Mouse (Mus musculus) brain, embryonic 14.5 days (tissue): ENCODE measurements around the gene Cdt1.

Source experiments
- CTCF ChIP-seq: fragments of 200-500 bp; IDR thresholded peaks from 2 replicates; pipeline ENCODE4 v1.5.1; 2012; ENCODE audit warnings: inconsistent platforms, mild to moderate bottlenecking, moderate library complexity, borderline replicate concordance; ENCODE audit not compliant: insufficient read depth, insufficient read length; ENCODE audit errors: extremely low read depth
- POLR2A ChIP-seq: fragments of 200-500 bp; IDR thresholded peaks from 2 replicates; pipeline ENCODE4 v1.6.1; 2012; ENCODE audit warnings: mild to moderate bottlenecking, inconsistent platforms, borderline replicate concordance; ENCODE audit not compliant: poor library complexity, insufficient read depth, insufficient read length, severe bottlenecking; ENCODE audit errors: extremely low read depth

DNA sequence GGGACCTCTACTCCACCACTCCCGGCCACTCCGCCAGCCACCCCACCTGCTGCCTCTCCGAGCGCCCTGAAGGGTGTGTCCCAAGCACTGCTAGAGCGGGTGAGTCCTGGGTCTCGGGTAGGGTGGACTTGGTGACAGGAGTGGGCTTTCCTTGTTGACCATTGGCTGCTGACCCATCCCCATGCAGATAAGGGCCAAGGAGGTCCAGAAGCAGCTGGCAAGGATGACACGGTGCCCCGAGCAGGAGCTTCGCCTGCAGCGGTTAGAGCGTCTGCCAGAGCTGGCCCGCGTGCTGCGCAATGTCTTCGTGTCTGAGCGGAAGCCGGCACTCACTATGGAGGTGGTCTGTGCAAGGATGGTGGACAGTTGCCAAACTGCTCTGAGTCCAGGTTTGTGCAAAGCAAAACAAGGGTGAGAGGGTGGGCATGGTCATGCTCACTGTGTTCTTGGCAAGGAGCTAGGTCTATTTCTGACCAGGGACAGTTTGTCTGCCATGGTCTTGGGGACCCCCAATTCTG is 4.0 kb downstream of the Cdt1 start:
- TF ChIP-seq CTCF (no peak), POLR2A (no peak)
